Mouse (Mus musculus): Measurements from ENCODE around the gene Fads6.
A peak's percentile ranks its signal among the peaks of the same experiment; 100 is the strongest.

Fads6 gene

DNA sequence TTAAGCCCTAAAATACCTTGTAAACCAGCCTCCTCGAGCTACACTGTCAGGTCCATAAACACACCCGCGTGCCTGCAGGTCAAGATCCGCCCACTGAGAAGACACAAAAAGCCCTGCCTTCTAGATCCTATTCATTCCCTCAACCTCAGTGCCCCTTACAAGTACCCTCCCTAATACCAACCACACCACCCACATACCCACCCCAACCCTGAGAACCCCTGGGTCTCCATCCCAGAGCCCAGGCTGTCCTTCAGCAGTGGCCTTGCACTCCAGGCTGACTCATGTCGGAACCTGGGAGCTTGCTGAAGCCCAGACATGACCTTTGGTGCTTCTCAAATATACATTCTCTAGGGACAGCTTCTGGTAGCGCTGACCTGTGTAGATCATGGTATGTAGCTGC lies 22.7 kb downstream of the Fads6 start:
- no peak for DNase-seq

DNA sequence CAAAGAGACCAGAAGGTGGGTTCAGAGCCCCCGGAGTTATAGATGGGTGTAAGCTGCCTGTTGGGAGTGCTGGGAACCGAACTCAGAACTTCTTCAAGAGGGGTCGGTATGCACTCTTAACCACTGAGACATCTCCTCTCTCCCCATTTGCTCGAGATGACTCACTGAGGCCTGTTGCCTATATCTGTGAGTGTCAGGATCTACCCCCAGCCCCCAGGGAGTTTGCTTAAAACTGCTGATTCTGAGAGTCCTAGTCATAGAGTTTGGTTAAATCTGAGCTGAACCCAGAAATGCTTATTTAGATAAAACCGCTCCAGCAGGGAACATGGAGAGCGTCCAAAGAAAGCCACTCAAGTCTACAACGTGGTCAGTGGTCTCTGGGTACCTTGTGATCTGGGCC lies 23.3 kb downstream of the Fads6 start:
- DNase-seq = no peak

DNA sequence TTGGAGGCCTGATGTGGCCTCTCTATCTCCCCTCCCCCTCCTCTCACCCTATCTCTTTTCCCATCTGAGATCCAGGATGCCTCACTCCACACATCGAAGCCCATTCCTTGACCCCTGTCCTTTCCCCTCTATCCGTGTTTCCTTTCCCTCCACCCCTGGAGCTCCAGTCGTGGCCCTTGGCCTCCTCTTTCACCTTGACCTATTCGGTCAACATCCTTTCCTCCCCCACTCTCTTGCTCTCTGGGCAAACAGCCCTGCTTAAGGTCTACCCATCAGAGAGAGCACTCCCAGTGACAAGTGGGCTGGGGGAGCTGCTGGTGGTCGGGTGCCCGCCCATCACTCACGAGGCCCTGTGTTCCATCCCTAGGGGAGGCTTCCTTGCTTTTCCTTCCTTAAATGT lies 23.7 kb downstream of the Fads6 start:
- no peak for DNase-seq

DNA sequence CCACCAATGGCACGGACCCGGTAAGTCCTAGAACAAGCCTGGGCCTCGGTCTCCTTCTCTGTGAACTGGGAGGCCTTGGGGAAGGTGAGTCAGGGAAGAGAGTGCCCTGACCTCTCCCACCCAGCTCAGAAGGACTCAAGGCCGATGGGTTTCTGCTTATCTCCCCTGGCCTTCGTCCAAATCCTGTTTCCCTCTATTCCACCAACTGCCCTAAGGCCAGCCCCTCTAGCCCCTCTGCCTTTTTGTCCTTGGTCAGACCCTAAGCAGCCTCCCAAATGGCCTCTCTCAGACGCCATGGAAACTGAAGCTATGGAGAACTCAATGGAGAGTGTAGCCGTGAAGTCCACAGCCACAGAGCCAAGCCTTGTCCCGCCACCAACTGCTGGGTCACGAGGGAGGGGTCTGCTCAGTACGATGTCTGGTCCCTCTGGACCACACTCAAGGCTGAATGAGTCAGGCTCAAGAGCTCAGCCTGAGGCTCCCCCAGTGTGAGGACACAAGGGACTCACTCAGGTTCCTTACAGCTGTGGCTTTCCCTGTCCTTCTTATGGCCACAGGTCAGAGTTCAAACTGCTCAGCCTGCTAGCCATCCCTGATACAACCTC lies 24.5 kb downstream of the Fads6 start:
- no peak for DNase-seq

DNA sequence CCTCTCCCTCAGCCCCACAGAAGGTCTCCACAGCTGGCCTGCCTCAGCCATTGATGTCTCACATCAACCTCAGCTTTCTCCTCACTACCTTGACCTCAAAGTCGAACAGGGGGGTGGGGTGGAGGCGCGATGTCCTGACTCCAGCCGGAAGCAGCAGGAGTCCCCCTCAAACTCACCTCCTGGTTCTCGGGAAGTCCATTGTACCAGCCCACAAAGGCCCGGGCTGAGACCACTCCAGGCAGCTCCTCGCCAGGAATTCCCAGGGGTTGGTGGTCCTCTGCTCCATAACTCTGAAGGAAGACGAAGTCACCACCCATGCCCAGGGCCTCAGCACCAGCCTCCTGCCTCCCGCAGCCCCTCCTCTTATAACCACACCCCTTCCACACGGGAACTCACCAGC lies 26.0 kb downstream of the Fads6 start:
- no peak for DNase-seq

DNA sequence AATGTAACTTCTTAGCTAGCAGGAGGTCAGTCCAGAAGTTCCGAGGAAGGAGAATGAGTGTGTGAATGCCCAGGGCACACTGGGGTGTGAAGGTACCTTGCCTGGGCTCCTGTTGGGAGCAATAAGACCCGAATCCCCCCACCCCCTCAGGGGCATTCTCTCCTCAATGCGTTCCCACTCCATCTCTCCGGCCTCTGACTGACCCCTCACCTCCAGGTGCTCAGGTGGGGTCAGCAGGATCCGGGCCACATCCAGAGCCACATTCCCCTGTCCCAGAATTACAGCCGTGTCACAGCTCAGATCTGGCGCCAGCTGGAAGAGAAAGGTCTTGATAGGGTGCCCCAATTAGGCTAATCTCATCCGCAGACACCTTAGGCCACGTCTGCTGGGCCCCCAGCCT lies 26.4 kb downstream of the Fads6 start:
- no peak for DNase-seq

DNA sequence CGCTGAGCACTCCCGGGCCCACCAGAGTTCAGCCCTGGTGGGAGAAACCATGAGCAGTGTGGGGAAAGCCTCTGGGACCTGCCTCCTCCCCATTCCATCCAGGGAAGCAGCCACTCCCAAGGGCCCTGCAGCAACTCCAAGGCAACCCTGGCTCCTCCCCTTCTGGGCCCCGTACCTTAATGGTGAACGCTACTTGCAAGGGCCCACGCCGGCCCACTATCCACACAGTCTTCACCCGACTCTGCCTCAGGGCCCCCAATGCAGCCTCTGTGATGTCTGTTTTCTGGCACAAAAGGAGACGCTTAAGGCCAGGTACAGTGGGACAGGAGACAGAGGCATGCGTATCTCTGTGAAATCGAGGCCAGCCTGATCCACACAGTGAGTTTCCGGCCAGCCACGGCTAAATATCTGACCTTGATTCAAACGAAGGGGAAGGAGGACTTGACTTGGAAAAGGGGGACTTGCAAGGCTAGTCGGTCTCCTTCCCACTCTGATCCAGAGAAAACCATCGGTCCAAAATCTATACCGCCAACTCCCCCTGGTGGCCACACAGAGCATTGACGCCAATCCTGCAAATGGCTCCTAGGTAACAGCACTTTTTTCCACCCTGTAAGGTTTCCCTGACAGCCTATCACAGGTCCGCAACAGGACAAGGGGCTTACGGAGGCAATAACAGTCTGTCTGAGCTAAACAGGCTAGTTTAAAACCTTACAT lies 27.2 kb downstream of the Fads6 start:
- DNase-seq = peak; percentile 82

DNA sequence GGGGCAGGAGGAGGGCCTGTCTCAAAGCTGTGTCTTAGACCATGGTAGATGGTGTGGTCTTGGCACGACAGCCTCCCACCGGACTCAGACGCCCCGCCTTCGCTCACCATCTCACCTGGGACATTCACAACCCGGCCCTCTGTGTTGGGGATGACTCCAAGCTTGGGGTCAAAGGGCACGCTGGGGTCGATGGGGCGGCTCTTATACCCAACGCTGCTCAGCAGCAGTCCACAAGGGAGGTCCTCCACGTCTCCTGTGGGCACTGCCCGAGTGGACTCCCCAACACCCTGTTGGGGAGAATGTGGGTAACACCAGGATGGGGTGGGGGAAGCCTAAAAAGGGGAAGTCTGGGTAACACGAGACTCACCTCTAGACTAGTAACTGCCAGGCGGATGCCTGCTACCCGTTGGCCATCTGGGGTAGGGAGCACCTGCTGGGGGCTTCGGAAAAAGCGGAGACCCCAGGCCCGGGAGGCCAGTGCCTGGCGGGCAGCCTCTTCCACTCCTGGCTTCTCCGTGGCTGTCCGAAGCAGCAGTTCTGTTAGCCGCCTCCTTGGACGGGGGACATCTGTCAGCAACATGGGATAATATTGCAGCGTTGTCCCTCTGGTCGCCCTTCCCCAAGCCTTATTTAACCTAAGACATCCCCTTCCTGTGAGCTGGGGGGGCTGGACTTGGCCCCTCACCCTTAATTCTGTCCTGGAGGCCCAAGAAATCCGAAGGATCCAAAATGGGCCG lies 28.0 kb downstream of the Fads6 start:
- DNase-seq = no peak

DNA sequence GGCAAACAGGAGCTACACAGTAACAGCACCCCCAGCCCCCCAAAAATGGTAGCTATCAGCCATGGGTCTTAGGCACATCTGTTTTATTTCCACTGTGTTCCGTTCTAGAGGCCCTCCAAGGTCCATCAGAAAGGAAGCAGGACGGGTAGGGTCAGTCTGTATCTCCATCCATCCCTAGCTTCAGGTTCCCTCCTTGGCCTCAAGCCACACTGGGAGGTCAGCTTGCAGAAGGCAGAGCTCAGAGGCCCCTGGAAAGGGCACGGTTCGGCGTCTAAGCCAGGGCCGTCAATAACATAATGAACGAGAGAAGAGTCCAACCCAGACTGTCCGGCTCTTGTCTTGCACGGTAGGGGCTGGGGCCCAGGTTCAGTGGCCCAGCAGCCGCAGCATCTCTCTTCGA lies 29.5 kb downstream of the Fads6 start:
- no peak for DNase-seq

DNA sequence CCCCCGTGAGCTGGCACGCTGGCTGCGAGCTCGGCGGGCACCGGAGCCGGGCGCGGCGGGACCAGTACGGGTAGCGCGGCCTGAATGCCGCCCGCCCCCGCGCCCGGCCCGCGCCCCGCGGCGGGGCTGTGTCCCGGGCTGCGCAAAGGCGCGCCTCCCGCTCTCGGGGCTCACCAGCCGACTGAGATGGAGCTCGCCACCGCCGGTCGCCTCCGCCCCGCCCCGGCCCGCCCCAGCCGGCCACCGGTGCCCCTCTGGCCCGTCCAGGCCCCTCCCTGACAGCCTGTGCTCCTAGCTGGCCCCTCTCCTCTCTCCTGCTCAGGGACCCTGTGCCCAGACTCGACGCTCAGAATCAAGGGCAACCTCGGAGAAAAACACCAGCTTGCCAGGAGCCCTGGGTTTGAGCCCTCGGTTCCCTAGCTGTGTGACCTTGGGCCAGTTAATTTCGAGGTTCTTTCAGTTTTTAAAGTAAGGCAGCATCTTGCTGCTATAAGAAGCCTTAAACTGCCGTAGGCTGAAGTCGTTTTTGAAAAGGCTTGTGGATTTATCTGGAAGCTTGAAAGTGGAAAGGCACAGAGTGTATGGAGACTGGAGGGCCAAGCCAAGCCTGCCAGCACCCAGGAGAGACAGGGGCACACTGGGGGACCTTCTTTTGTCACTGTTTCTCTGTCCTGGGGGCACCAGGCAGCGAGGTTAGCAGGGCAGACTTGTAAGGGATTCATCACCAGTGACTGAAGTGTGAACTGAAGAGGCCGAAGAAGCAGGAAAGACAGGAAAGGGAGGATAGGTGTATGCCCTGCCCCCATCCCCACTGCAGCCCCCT lies 30.2 kb downstream of the Fads6 start, which contains the start of gene Grin2c:
Gene Grin2c (minus strand): TSS at position 183 of the 823 bp plus-strand sequence.
- DNase-seq = no peak

DNA sequence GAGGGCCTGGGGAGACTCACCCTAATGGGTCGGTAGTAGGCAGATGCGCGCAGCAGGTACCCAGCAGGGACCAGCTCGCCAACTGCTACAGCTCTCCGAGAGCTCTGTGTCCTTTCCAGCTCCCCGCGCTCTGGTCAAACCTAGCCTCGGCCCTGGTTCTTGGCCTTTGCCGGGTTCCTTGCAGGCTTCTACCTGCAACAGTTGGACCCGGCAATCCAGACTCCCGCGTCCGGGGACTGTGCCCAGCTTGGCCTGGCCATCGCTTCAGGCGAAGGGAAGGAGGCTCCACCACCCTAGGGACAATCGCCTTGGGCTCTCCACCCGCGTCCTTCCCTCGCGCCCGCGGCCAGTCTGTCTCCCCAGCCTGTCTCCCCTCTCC lies 31.1 kb downstream of the Fads6 start:
- no peak for DNase-seq

DNA sequence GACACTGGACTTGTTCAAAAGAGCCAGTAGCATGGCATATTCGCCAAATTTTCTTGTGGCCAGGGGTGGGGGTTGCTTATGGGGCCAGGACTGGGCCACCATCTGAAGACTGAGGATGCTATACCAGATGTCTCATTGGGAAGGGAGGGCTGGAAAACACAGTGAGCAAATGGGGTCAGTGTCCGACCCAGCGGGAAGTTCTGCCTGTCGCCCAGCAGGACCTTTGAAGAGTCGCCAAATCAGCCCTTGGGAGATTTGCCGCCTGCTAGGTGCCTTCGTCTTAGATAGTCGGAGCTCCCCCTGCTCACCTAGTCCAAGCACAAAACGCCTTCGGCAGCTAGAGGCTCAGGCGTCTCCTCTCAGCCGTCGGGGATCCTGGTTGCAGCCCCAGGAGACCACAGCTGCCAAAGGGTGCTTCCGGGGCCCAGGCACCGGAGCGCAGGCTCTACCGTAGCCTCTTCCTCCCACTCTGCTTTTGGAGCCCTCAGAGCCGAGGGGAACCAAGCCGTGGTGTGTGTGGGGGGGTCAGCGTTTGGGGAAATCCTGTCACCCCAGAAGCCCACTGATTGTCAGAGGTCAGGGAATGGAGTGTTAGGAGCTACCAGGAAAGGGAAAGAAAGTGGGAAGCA lies 31.6 kb downstream of the Fads6 start:
- DNase-seq = no peak

DNA sequence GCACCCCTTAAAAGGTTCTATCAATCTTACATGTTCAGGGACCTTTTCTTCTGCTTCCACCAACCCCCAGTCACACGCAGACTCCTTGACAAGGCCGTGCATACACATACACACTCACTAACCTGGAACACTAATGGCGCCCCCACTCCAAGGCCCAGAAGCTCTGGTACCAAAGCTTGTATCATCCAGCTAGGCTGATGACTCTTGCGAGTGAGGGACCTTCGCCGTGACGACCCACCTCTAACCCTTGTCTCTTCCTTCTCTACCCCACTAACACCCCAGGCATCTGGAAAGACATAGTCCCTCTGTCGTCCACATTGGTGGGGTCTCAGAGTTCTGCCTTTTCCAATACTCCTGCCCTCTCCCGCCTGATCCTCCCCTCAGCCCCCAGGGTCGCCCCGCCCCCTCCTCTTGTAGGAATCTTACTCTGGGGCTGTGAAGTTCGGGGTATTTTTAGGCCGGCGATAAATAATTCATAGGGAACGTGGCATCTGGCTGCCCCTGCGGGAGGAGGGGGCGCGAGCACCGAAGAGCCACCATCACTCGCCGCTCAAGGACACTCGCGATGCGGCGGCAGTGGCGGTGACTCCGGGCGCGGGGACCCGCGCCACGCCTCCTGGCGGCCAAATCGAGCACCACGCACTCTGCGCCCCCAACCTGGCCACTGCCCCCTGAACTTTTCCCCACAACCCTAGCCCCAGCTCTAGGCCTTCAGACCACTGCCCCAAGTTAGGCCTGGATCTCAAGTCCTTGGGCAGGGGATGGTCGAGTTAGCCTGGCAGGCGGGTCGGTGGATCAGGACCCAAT lies 32.4 kb downstream of the Fads6 start:
- peak; percentile 77 for DNase-seq

DNA sequence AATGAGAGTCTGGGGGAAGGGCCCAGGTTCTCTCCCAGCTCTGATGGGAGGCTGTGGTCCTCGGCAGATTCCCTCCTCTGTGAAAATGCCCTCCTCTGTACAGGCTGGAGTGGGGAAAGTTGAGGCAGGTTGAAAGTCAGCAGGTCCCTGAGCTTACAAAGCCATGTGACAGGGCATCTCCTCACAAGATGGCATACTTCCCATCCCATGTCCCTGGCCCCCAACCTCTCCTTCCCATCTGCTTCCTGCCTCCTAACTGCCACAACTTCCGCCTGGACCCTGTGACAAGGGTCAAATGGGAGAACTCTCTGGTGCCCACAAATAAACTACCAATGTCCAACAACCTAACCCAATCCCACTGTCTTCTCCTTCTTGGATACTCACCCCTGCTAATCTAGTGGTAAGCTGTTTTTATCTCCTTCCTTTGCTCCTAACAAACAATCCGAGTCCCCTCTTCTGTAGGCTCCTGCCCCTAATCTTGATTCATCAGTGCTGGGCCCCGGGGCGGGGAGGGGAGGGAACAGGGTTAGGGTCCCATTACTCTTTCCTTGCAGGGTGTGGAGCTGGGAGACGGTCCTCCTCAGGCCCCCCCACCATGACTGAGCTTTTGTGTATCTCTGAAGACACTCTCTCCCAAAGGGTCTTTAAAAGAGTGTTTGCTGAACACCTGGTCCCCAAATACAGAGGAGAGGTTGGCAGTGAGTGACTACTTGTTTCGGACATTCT lies 33.2 kb downstream of the Fads6 start:
- DNase-seq = no peak

DNA sequence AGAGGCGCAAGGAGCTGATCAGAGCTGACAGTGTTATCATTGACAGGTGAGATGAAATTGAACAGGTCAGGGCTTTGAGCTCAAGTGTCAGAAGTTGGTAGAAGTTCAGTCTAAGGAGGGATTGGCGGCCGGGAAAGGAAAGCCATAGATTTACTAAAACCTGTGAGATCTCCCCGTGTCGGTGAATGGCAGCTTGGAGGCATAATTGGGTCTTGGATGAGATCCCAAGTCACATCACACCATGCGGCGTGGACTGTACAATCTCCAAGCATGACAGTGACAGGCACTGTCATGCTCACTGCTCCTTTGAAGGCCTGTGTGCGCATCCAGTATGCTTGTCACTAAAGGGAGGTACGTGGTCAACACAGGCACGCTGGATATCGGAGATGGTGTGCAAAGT lies 34.5 kb downstream of the Fads6 start:
- DNase-seq = no peak

DNA sequence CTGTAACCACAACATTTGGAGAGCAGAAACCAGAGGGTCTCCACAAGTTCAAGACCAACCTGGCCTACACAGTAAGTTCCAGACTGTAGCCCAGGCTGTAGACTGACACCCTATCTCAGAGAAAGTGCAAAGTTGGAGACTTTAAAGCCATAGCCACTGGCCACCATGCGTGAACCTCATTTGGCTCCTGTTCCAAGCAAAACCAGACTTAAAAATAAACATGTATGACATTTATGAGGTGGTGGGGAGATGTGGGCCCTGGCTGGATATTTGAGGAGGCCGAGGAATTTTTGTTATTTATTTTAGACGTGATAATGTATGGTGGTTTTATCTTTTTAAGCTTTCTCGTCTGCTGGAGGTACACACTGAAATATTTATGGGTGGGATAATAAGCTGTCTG lies 38.3 kb downstream of the Fads6 start:
- DNase-seq = no peak

DNA sequence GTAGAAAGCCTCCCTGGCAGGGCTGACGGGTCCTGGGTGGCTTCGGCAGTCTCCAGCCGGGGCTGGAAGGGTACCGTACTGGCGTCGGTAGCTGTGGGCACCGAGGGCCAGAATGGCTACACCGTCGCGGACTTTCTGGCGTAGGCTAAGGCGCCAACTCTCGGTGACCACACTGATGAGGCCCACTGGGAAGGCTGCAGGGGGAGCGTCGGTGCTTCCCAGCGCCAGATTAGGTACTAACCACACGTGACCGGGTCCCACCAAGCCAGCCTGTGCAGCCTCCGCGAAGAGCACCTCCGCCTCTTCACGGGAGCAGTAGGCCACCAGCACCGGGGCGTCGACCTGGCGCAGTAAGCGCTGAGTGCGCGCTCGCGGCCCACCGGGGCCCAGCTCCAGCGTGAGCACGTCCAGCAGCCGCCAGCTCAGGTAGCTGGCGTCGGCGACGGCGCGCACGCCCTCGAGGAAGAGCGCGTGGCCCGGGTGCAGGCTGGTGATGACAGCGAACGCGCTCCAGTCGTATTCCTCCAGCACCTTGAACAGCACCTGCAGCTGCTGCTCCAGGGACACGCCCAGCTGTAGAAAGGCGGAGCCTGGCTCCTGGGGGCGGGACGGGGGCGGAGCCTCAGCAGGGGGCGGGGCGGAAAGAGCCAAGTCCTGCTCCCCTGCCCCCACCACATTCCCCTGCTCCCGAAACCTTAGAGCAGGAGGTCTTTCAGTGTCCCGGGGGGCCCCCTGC lies 39.5 kb downstream of the Fads6 start:
- DNase-seq = peak; percentile 57

DNA sequence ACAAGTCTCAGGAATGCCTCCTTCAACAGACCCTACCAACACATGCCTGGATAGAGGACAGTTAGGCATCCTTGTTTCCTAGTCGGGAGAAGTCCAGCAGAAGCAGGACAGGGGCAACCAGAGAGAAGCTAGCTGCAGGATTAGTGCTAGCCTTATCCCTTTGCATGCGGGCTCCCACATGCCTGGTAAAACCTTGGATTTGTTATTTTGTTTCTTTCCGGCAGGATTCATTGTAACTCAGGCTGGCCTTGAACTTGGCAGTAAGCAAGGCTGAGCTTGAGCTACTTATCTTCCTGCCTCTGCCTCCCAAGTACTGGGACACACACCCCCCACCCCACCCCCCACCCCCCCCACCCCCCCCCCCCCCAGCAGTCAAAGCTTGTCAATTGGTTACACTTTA lies 46.2 kb downstream of the Fads6 start:
- DNase-seq = no peak

DNA sequence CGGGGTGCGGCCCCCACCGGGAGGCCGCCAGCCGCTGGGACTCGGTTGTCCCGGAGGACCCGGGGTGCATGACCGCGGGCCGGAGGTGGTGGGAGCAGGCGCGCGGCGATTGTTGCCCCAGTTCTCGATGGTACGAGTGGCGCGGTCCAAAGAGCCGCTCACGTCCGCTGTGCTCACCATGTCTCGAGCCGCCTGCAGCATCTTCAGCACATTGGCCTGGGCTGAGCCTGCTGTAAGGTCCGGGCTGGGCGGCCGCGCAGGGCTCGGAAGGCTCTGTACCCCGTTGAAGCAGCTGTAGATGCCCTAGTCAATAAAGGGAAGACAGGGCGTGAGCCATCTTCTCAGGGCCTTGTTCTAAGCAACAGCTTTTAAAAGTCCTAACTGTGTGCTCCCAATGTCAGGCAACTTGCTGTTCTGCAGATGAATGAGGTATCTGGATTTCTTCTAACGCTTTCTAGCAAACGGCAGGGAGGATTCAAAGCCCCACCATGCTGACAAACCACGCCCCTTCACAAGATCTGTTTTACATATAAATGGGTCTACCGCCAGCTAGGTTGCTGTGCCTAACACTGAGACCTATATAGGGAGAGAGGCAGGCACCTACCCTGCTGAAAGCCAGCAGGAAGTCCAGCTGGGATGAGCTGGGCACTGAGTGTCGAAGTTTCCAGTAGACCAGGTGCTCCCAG lies 46.9 kb downstream of the Fads6 start:
- no peak for DNase-seq
